19 mouse cellular contexts compared by ENCODE assay signal in genomic region chr3:27961162-27961561, GRCm38 (mm10).
"Had no signal": no experiment of that assay in that cellular context is flagged by ENCODE, and none has a peak within 500 bp of the region (broad histone marks: within the 10 kb centered on the region; RNA-seq: fewer than 3 reads in every experiment).

No protein-coding gene starts in this region.

- H3K36me3 ChIP-seq: midbrain, embryonic 12.5 days; neural tube, embryonic 13.5 days; neural tube, embryonic 15.5 days had no signal

- H3K27ac ChIP-seq: liver, embryonic 14.5 days; midbrain, embryonic 12.5 days; neural tube, embryonic 13.5 days; neural tube, embryonic 15.5 days had no signal

- ATAC-seq: midbrain, embryonic 16.5 days had no signal

- H3K27me3 ChIP-seq: midbrain, embryonic 12.5 days; neural tube, embryonic 13.5 days; neural tube, embryonic 15.5 days had no signal

- H3K9me3 ChIP-seq: midbrain, embryonic 12.5 days; neural tube, embryonic 13.5 days; neural tube, embryonic 15.5 days had no signal

- DNase-seq: lung, adult 18-20 months; lung, embryonic 14.5 days; lung, postnatal 14 days; lung, postnatal 4 days; midbrain, embryonic 14.5 days; retina, postnatal 1 day; right cerebral cortex, adult 18-20 months; right cerebral cortex, postnatal 14 days; spleen, adult 18-20 months; thymus, adult 18-20 months; thymus, postnatal 14 days; thymus, postnatal 36 days had no signal

- H3K4me2 ChIP-seq: liver, embryonic 11.5 days; lung, embryonic 14.5 days; midbrain, embryonic 12.5 days; neural tube, embryonic 13.5 days; neural tube, embryonic 15.5 days had no signal

- H3K9ac ChIP-seq: liver, embryonic 14.5 days; lung, embryonic 14.5 days; midbrain, embryonic 12.5 days; neural tube, embryonic 13.5 days; neural tube, embryonic 15.5 days had no signal

- H3K4me3 ChIP-seq: midbrain, embryonic 12.5 days; myocyte; neural tube, embryonic 13.5 days; neural tube, embryonic 15.5 days had no signal
